Mouse (Mus musculus) neural tube, embryonic 14.5 days (tissue): ENCODE data around the gene Pogz. TPM values are rescaled to one million over a fixed set of nuclear protein-coding genes. Genes with fewer than 3 reads are reported as not detected.
"Not testable (repeated sequence)": the region's sequence is repeated elsewhere in the genome, so short reads cannot be mapped to it uniquely, and the experiment has no call there.

ENCODE experiments used
- ATAC-seq: fragments of 200-750 bp; cut with Nextera tagmentation; 2 replicates; pipeline ENCODE4 v1.8.0; 2017; ENCODE audit warnings: low read depth, mild to moderate bottlenecking, moderate TSS enrichment, moderate library complexity
- H3K27ac ChIP-seq: fragments of 300-500 bp; sonication (generic); 2 replicates; pipeline ENCODE4 v1.5.1; 2014; ENCODE audit warnings: low read depth, mild to moderate bottlenecking, control low read depth, low read length, moderate library complexity, mixed read lengths
- H3K27me3 ChIP-seq: fragments of 300-500 bp; sonication (generic); 2 replicates; pipeline ENCODE4 v1.6.1; 2014; ENCODE audit warnings: low read length; ENCODE audit not compliant: control insufficient read depth, insufficient read depth
- H3K36me3 ChIP-seq: fragments of 300-500 bp; sonication (generic); 2 replicates; pipeline ENCODE4 v1.6.1; 2014; ENCODE audit warnings: low read length, mixed read lengths; ENCODE audit not compliant: control insufficient read depth, insufficient read depth
- H3K4me1 ChIP-seq: fragments of 300-500 bp; sonication (generic); 2 replicates; pipeline ENCODE4 v1.6.1; 2014; ENCODE audit warnings: low read length; ENCODE audit not compliant: control insufficient read depth, insufficient read depth
- H3K4me2 ChIP-seq: fragments of 300-500 bp; sonication (generic); 2 replicates; pipeline ENCODE4 v1.6.1; 2014; ENCODE audit warnings: mild to moderate bottlenecking, low read depth, low read length, control low read depth
- H3K4me3 ChIP-seq: fragments of 300-500 bp; sonication (generic); 2 replicates; pipeline ENCODE4 v1.5.1; 2014; ENCODE audit warnings: low read depth, low read length, control low read depth, mixed read lengths
- H3K9ac ChIP-seq: fragments of 300-500 bp; sonication (generic); replicated peaks from 2 replicates; pipeline ENCODE4 v1.6.1; 2014; ENCODE audit warnings: low read depth, mild to moderate bottlenecking, control low read depth, low read length, mixed read lengths
- H3K9me3 ChIP-seq: fragments of 300-500 bp; sonication (generic); 2 replicates; pipeline ENCODE4 v1.6.1; 2016; ENCODE audit warnings: low read length; ENCODE audit not compliant: control insufficient read depth
- WGBS: fragments of 180-500 bp; shearing (Covaris S2); extraction: QIAGEN DNeasy Blood & Tissue Kit; methylation state at CpG from one replicate; pipeline ENCODE4 v1.1.7; 2014; 5-methylcytosine and 5-hydroxymethylcytosine counted together
- polyA plus RNA-seq: library from polyadenylated mRNA; unstranded; fragments of >200 nt; fragmentation: Nextera tagmentation; extraction: Ambion mirVana; gene quantifications from 2 replicates; pipeline ENCODE4 v1.2.1, GENCODE M21; 2014

Pogz gene
- polyA plus RNA-seq, 1 experiment from 2014 or later: 26.6 TPM

- not testable (repeated sequence) for H3K4me1 ChIP-seq, H3K27ac ChIP-seq, ATAC-seq, H3K9me3 ChIP-seq, H3K4me3 ChIP-seq, H3K36me3 ChIP-seq, H3K27me3 ChIP-seq, H3K4me2 ChIP-seq, H3K9ac ChIP-seq
- 84% methylated on average over 10 of the region's 10 CpGs for WGBS
Measured at GRCm38 (mm10) chr3:94931427-94932082, 94.2 kb downstream of the Pogz start.

Other genes with a start within 250 kb of the Pogz start
- gene Gm10972, start 194.5 kb upstream of the Pogz start, polyA plus RNA-seq: not detected in 2 replicates
- gene Tuft1, start 178.7 kb upstream of the Pogz start, polyA plus RNA-seq: 4.2 and 5.8 TPM in 2 replicates
- gene Selenbp2, start 144.0 kb upstream of the Pogz start, polyA plus RNA-seq: 0.78 TPM in 1 of 2 replicates, not detected in the other
- 8.9 and 11.6 TPM in 2 replicates for gene Cgn, start 51.1 kb upstream of the Pogz start, polyA plus RNA-seq
- gene Psmb4, start 49.4 kb downstream of the Pogz start, polyA plus RNA-seq: 344 and 394 TPM in 2 replicates
- 11.9 TPM in 2 replicates for gene Selenbp1, start 95.5 kb downstream of the Pogz start, polyA plus RNA-seq
- gene Rfx5, start 116.5 kb downstream of the Pogz start, polyA plus RNA-seq: 8.9 and 9.4 TPM in 2 replicates
- 23.8 and 26.7 TPM in 2 replicates for gene Pi4kb, start 137.2 kb downstream of the Pogz start, polyA plus RNA-seq
- 15.4 and 17.2 TPM in 2 replicates for gene Zfp687, start 177.9 kb downstream of the Pogz start, polyA plus RNA-seq
- 252 and 260 TPM in 2 replicates for gene Psmd4, start 205.0 kb downstream of the Pogz start, polyA plus RNA-seq